Mouse (Mus musculus) myocyte (in vitro differentiated cells): Measurements from ENCODE around the gene Gsdma.
"Not testable (repeated sequence)": the region's sequence is repeated elsewhere in the genome, so short reads cannot be mapped to it uniquely, and the experiment has no call there.

Experiments
- CEBPB ChIP-seq: IDR thresholded peaks from 2 replicates; pipeline ENCODE4 v1.6.1; 2011; ENCODE audit warnings: mild to moderate bottlenecking, moderate library complexity; ENCODE audit not compliant: poor library complexity, insufficient read depth, severe bottlenecking
- E2F4 ChIP-seq: IDR thresholded peaks from one replicate; pipeline ENCODE4 v1.6.1; 2011; ENCODE audit warnings: mild to moderate bottlenecking, control low read depth, moderate library complexity; ENCODE audit not compliant: insufficient read depth
- MAX ChIP-seq: IDR thresholded peaks from one replicate; pipeline ENCODE4 v1.6.1; 2011; ENCODE audit warnings: low read depth, mild to moderate bottlenecking, control low read depth
- MYOD1 ChIP-seq, 3 experiments: IDR thresholded peaks; one replicate each; pipeline ENCODE4 v1.6.1; 2011; ENCODE audit warnings: control low read depth in 2 of 3, low read depth in 2 of 3, mild to moderate bottlenecking in 2 of 3, moderate library complexity in 1 of 3; ENCODE audit not compliant: insufficient read length in 2 of 3, control insufficient read depth in 1 of 3
- MYOG ChIP-seq, 3 experiments: IDR thresholded peaks; one replicate each; pipeline ENCODE4 v1.6.1; 2011; ENCODE audit warnings: control low read depth in 2 of 3, low read depth in 2 of 3, mild to moderate bottlenecking in 2 of 3; ENCODE audit not compliant: insufficient read length in 2 of 3, control insufficient read depth in 1 of 3, insufficient read depth in 1 of 3
- POLR2A ChIP-seq: IDR thresholded peaks from one replicate; pipeline ENCODE4 v1.6.1; 2011; ENCODE audit warnings: low read depth, mild to moderate bottlenecking, control low read depth, moderate library complexity; ENCODE audit not compliant: insufficient read length
- POLR2AphosphoS2 ChIP-seq: IDR thresholded peaks from one replicate; pipeline ENCODE4 v1.6.1; 2011; ENCODE audit warnings: low read depth, control low read depth; ENCODE audit not compliant: insufficient read length
- SRF ChIP-seq: IDR thresholded peaks from one replicate; pipeline ENCODE4 v1.6.1; 2011; ENCODE audit warnings: low read depth; ENCODE audit not compliant: control insufficient read depth, insufficient read length
- TCF12 ChIP-seq: IDR thresholded peaks from one replicate; pipeline ENCODE4 v1.6.1; 2011; ENCODE audit warnings: mild to moderate bottlenecking, control low read depth; ENCODE audit not compliant: poor library complexity, insufficient read depth, severe bottlenecking
- TCF3 ChIP-seq: IDR thresholded peaks from one replicate; pipeline ENCODE4 v1.6.1; 2011; ENCODE audit warnings: low read depth, control low read depth; ENCODE audit not compliant: insufficient read length
- USF1 ChIP-seq: IDR thresholded peaks from one replicate; pipeline ENCODE4 v1.6.1; 2011; ENCODE audit warnings: low read depth, mild to moderate bottlenecking, control low read depth, moderate library complexity

- not testable (repeated sequence) for TF ChIP-seq SRF; POLR2A; MAX; TCF12; USF1; MYOD1 (IDR thresholded peaks at IDR 0.05; ENCODE audit: control insufficient read depth in 1 of 3, insufficient read length in 2 of 3, low read depth in 2 of 3); TCF3; E2F4; MYOG (IDR thresholded peaks at IDR 0.05; ENCODE audit: control insufficient read depth in 1 of 3, insufficient read depth in 1 of 3, insufficient read length in 2 of 3, low read depth in 2 of 3); CEBPB; POLR2AphosphoS2
These were observed 9.0 kb downstream of the Gsdma start for GRCm38 (mm10) chr11:98673136-98673535.
